Mouse (Mus musculus) gonadal fat pad, adult 2 months (tissue): ENCODE measurements around the gene Emp2. TPM values are rescaled to one million over a fixed set of nuclear protein-coding genes. Genes with fewer than 3 reads are reported as not detected.

Source experiments
- DNase-seq: peaks from one replicate; pipeline ENCODE4 v3.0.0-alpha.2; 2012; ENCODE audit warnings: low read depth
- polyA plus RNA-seq: library from polyadenylated mRNA; depleted of rRNA; stranded (reverse); fragments of >200 nt; gene quantifications from 2 replicates; pipeline ENCODE4 v1.2.3, GENCODE M21; 2012; rRNA removed

Gene Emp2
- 36.4 and 39.8 TPM in 2 replicates for polyA plus RNA-seq

DNA sequence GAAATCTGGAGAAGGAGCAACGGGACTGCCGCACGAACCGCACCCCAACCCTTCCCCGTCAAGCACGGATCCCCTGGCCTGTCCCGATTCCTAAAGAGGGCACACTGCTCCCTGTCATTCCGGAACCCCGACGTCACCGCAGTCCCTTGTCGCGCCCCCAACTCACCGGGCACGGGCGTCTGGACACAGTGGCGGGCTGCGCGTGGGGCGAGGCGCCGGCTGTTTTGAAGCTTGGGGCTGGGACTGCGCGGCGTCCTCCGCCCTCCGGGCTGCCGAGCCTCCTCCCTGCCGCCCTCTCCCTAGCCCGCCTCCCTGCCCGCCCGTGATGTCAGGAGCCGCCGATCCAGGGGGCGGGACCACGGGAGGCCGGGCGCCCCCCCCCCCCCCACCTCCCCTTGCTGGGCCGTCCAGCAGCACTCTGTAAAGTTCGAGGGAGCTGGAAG, at the start of gene Emp2:
Gene Emp2 (minus strand): TSS at position 323 of the 443 bp plus-strand sequence.
- DNase-seq = no peak

DNA sequence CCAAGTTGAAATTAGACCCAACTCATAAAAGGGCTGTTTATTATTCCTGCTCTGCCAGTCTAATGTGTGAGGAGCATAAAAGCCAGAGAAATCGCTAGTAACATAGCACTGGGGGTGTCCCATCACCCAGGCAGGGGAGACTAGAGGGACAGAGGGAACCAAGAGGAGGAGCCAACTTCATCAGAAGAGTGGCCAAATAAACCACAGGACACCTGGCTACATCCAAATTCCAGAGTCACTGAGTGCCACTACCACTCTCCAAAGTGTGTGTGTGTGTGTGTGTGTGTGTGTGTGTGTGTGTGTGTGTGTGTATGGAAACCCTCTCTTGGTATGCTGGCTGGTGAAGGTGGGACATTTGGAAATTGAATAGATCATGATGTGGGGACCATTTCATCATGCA, 49.3 kb upstream of the Emp2 start:
- DNase-seq = no peak

DNA sequence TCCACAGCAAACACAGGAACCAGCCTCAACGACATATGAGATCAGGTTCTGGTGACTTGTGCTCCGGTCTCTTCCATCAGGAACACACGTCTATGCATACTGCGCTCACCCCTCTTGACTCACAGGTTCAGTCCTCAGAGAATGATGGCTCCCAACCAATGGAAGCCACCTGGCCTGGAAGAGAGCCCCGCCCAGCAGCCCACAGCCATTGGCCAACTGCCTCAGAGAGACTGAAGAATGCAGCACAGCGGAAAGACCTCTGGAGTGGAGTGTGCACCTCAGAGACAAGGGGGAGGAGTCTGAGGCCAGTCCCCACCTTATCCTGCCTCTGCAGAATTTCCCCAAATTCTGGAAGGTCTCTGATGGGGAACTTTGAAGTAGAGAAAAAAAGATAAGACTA, 45.5 kb upstream of the Emp2 start:
- no peak for DNase-seq

DNA sequence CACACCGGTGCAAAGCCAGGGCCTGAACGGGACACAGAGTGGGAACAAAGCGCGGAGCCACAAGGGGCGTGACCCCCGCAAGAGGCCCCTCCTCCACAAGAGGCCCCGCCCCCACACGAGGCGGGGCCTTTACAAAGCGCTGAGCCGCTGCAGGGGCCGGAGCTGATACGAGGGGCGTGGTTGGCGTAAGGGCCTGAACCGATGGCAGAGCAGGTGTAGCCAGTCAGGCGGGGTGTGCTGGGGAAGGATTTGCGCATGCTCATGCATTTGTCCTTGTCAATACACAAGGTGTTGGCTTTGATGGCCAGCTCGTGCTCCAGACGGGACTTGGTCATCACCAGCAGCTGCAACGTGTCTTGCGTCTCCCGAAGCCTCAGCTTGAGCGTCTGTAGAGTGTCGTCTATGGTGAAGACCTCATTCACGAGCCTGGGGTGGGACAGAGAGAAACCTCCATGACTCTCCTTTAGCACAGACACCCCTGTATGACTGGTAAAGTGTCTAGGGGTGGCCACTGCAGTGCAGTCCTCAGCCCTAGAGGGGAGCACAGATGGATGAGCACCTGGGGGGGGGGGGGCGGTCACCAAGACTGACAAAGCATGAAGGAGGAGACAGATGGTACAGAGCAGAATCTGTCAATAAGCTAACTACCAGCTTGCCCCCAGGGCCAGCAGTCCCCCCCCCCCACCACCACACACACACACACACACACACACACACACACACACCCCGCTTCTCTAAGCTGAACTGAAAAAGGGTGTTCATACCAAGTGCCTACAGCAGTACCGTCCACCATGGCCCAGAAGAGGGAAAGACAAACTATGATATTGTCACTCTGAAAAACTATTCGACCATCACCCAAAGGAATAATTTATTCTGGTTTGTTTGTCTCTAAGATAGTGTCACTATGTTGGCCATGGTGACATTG, 44.5 kb upstream of the Emp2 start:
- DNase-seq = no peak

DNA sequence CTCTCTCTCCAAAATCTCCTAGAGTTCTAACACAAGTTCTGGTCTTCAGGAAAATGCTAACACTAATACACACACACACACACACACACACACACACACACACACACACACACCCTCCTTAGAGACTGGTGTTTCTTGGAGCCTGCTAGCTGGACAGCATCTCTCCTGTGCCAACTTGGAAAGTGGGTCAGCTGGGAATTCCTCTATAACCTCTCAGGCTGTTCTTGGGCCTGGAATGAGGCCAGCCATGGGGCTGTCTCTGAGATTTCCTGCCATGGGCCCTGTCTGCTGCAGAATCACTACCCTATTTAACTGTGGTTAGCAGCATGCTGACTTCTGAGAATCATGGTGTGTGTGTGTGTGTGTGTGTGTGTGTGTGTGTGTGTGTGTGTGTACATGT, 41.2 kb upstream of the Emp2 start:
- DNase-seq = no peak

DNA sequence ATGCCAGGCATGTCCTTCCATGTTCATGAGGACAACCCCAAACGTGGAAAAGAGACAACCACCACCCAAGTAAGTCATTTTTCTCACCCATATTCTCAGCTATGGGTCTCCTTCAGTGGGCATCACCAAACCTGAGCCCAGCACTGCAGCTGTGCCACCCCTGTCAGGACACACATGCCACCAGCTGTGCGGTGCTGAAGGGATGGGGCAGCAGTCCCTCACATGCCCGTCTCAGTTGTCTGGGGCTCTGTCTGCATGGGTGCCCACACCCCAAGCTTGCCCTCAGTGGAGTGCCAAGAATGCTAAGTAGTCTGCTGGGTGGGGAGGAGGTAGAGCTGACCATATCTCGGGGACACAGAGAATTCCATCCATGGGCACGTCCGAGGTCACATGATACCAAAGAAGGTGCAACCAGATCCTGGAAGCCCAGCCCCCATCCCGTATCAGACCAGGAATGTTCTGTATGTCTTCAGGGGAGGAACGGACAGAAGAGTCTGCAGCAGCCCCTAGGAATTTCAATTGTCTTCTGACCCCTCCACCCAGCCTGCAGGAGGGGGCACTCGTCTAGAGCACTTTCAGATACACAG, 37.4 kb upstream of the Emp2 start:
- DNase-seq = no peak

DNA sequence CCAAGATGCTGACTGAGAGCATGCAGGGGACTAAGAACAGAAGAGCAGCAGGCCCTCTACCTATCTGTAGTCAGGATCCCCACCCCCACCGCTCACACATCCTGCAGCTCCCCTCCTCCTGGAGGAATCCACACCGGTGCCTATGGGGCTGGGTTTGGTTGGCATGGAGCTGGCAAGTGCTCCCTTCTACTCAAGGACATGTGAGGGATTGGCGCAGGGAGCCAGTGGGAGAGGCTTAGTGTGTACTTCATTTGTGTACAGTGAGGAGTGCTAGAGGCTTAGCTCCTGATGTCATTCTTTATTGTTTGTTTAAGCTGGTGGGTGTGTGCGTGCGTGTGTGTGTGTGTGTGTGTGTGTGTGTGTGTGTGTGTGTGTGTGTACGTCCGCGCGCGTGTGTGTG, 36.1 kb upstream of the Emp2 start:
- DNase-seq = no peak

DNA sequence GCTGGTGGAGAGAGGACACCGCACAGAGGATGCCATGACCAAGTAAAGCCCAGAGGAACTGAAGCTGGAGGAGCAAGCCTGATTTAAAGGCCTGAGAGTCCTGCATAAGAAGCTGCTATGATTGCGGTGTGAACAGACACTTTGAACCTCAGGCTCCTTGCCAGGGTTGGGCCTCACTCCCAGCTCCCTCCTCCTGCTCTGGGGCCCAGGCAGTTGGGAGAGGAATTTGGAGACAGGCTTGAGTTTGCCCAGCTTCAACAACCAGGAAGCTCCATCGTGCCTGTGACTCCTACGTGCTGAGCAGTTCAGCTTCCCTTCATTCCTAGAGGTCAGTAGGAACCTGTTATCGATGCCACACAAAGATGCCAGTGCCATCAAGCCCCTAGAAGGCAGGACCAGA, 35.7 kb upstream of the Emp2 start:
- no peak for DNase-seq

DNA sequence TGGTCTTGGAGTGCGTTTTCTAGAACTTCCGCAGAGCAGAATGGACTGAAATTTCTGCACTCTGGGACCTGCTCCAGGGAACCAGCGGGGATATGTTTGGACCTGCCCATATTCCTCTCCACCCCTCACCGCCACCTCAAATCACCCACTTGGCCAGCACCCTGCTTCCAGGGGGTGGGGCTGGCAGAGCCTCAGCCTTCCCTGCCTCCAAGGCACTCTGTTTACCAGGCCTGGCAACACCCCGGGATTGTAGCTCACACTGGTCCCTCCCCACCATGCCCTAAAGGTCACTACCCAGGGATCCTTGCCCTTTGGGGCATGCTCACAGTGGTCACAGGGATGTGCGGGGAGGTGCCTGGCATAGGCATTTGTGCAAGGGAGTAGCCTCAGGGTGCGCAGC, 33.8 kb upstream of the Emp2 start:
- DNase-seq = no peak

DNA sequence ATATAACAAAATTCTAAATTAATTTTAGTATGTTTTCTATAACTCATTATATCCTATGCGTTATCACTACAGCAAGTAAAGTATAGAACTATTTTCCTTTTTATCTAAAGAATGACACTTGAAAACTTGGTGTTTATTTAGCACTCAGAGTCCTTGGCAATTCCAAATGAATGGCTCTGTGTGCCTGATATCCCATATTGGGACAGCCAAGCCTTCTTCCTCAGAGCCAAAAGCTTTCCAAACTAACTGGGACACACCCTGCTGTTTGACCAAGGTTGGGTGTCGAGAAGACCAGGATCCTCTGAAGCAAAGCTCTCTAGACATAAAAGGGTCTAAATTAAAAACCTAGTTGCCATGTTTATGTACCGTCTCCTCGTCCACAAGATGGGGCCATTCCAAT, 27.3 kb upstream of the Emp2 start:
- no peak for DNase-seq

DNA sequence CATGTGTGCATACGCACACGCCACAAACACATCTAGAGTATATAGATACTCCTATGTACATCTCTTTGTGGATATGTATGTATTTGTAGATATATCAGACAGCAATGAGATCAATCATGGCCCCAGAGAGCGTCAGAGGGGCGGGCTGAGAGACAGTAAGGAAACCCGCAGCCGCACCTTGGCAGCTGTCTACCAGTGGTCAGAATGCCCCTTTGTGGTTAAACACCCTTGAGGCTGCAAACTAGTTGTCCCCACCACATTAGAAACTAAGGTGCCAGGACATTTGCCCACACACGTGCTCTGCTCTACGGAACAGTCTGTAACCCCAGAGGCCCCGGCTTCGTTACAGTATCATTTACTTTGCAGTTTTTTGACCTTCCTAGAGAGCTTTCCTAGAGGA, 26.2 kb upstream of the Emp2 start:
- DNase-seq = no peak

DNA sequence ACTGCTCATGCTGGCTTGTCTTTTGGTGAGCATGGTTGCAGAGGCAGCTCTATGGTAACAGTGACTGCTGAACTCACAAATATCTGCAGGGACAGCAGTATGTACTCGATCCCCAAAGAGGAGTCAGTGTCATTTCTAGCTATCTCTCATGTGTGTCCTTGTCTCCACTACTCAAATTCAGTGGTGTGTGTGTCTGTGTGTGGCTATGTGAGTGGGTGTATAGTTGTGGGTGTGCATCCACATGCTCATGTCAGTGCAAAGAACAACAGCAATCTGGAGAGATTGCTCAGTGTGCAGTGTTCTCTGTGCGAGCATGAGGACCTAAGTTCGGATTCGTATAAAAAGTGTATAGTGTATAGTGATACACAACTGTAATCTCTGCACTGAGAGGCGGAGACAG, 24.8 kb upstream of the Emp2 start:
- DNase-seq = no peak

DNA sequence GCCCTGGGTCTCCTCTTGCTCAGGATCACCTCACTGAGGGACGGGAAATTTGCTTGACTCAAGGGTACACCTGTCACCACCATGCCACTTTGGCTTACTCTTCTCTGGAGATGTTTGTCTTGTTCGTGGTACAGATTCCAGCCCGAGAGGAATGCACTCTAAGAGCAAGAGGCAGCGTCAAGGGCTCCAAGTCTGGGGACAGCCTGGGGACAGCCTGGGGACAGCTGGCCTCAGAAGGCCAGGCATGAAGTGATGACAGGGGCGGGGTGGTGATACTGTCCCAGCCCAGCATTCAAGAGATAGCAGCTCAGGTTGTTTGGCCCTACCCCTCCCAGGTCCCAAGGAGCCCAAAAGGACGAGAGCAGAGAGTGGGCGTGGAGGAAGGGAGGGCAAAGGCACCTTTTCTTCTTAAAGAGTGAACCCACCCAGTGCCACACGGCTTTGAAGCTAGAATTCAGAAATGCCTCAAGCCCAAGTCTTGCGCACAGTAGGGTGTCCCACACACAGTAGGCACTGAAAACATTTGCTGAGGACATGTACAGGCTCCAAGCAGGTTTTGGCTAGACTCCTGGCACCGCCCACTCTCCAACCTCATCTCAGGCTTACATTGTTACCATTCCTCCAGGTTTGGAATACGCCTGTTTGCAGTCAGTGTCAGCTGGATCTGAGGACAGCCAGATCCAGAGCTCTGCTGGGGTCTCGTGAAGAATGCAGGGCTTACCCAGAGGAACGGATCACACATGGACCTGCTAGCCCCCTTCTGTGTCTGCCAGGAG, 23.8 kb upstream of the Emp2 start:
- no peak for DNase-seq

DNA sequence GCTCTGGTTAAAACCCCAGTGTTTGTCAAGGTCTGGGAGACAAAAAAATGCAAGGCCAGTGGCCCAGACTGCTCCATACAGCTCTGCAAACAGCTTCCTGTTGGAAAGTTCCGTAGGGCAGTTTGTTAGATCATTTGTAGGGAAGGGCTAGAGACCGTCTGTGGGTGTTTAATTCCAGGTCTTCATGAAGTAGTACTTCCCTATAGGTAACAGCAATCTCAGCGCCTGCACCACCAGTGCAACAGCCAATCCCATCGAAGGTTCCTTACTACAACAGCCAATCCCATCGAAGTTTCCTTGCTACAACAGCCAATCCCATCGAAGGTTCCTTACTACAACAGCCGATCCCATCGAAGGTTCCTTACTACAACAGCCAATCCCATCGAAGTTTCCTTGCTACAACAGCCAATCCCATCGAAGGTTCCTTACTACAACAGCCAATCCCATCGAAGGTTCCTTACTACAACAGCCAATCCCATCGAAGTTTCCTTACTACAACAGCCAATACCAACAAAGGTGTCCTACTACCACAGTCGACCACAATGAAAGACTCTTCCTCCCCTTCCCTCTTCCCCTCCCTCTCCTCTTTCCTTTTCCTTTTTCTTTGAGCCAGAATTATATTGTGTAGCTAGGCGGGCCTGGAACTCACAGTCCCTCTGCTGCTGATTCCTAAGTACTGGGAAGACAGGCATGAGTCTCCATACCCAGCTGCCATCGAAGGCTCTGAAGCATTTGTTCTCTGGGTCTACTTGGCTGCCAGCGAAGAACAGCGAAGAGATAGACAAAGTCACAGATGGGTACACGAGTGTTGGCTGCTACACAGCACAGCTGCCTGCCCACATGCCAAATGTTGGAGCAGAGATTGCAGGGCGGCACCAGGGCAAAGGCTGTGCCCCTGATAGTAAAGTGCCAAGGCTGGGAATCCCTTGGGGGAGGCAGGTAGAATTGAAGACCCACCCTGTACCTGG, 23.0 kb upstream of the Emp2 start:
- DNase-seq = no peak

DNA sequence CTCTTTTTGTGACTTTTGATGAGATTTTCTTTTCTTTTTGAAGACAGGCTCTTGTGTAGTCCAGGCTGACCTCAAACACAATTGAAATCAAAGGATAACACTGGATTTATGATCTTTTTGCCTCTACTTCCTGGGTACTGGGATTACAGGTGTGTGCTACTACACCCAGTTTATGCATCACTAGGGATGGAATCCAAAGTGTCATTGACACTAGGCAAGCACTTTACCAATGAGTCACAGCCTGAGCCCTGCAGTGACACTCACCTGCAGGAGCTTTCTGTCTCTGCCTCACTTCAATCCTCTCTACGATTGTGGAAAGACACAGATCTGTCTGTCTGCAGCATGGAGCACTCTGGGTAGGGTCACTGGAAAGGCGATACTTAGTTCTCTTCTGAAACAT, 22.2 kb upstream of the Emp2 start:
- no peak for DNase-seq

DNA sequence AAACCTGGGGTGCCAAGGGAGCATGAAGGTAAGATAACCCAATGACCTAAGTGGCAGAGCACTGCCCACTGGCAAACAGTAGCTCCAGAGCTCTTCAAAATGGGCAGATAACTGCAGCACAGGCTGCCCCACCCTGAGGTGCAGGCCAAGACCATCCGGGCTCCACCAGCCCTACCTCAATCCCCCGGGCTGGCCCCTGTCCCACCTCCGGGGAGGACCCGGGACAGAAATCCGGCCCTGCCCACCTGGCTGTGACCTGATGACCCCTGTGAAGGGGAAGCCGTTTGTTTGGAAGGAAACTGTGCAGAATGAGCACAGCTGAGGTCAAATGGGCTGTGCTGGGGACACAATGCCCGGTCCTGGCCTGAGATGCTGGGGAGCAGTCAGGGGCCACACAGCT, 19.0 kb upstream of the Emp2 start:
- no peak for DNase-seq

DNA sequence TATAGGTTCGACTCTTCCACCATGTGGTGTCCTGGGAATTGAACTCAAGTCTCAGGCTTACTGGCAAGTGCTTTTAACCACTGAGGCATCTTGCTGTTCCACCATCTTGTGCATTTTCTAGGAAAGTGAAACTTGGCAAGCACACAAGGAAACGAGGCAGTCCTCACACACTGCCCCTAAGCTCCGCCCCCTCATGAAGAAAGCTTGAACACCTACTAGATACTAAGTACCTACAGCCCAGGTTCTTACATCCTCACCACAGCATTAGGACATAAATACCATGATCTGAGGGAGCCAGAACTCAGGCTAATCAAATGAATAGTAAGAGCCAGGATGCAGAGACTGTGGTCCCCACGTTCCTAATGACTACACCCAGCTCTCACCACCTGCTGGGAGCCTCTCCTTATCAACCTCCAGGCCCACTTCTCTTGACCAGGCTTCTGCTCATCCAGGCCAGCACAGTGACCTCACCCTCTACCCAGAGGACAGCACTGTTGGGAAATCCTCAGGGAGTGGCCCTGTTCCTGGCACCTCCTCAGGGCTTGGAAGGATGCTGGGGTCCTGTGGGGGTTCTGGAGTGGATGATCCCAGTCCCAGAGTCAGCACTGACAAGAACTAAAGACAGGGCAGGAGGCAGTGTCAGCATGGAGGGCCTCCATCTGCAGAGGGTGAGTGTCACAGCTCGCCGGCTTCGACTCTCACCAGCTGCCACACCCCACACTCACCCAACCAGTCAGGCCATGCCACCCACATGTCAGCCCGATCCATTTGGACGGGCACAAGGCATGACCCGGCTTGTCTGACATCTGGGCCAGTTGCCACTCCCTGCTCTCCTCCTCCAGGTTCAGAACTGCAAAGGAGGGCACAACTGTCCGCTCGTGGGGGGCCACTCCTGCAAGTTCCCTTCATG, 17.1 kb upstream of the Emp2 start:
- DNase-seq = peak; percentile 68

DNA sequence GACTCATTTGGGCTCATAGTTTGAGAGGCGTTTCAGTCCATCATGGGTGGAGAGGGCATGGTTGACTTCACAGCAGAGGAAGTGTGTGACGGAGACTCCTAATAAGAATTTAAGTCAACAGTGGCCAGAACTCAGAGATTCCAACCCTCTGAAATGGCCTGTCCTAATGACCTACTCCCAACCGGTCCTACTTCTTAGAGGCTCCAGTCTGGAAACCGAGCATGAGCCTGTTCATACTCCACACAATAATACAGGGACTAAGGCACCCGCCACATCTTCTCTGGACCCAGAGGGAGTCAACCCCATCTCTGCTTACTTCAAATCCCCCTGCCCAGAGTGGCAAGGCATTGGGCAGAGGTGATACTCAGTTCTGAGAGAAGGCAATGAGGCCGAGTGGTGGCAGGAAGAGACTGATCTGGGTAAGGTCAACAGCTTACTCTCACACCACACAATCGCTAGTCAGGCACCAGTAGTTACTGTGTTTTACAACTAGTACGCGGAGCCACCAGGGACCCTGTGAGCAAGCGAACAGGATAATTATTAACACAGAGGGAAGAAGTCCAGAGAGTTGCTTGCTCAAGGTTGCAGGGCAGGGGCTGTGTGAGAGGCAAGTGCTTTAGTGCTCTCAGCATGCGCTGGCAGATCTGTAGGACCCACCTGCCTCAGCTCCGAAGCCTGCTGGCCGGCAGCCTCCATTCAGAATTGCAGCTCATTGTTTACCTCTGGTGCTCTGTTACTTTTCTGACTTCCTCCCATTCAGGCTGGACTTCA, 14.0 kb upstream of the Emp2 start:
- no peak for DNase-seq

DNA sequence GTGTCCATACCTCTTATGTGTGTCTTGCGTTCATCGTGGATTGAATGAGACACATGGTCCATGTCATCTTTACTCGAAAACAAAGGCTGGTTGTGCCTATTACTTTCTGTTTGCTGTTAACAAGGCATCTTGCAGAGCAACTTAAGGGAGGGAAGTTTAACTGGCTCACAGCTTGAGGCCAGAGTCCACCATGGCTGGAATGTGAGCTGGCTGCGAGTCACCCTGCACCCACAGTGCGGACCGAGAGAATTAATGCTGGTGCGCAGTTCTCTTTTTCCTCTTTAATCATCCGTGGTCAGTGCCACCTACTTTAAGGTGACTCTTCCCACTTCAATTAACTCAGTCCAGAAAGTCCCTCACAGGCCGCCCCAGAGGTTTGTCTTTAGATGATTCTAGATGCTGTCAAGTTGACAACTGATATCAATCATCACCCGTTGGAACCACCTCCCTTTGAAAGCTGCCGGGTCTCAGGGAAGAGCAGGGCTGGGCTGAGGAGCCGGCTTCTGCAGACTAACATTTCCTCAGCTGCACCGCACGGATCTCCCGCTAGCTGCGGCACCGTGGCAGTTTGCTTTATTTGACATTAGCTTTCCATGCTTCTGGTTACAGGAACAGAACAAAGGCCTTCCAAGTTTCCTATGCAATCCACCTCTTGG, 6.3 kb upstream of the Emp2 start:
- no peak for DNase-seq
